Mouse (Mus musculus): ENCODE data around the gene Gm3633. TPM values are rescaled to one million over a fixed set of nuclear protein-coding genes. Genes with fewer than 3 reads are reported as not detected.

Gene Gm3633
- polyA plus RNA-seq (2012; rRNA removed), result not detected in 2 replicates

GRCm38 (mm10) chr14:42641817-42642216, at the start of gene Gm3633:
Gm3633 (minus strand) TSS chr14:42641917.

GRCm38 (mm10) chr14:42655638-42656037, 13.9 kb upstream of the Gm3633 start, which contains the start of gene Gm10378:
Gm10378 (plus strand) TSS chr14:42655938.

GRCm38 (mm10) chr14:42599782-42600181, 41.9 kb downstream of the Gm3633 start, which contains the start of gene Gm17124:
Gm17124 (minus strand) TSS chr14:42599882.

Other genes with a start within 250 kb of the Gm3633 start
- not detected in 2 replicates for gene Gm8005, start 202.2 kb downstream of the Gm3633 start, polyA plus RNA-seq (2012; rRNA removed)
- gene Gm8011, start 178.0 kb downstream of the Gm3633 start, polyA plus RNA-seq (2012; rRNA removed), result not detected in 2 replicates
- not detected in 2 replicates for gene Gm8020, start 139.6 kb downstream of the Gm3633 start, polyA plus RNA-seq (2012; rRNA removed)
- not detected in 2 replicates for gene Gm8024, start 117.6 kb downstream of the Gm3633 start, polyA plus RNA-seq (2012; rRNA removed)
- not detected in 2 replicates for gene Gm17124, start 42.0 kb downstream of the Gm3633 start, polyA plus RNA-seq (2012; rRNA removed)
- not detected in 2 replicates for gene Gm10378, start 14.0 kb upstream of the Gm3633 start, polyA plus RNA-seq (2012; rRNA removed)
- gene Gm3015, start 126.9 kb upstream of the Gm3633 start, polyA plus RNA-seq (2012; rRNA removed), result not detected in 2 replicates
- gene Gm10377, start 156.1 kb upstream of the Gm3633 start, polyA plus RNA-seq (2012; rRNA removed), result not detected in 2 replicates
- not detected in 2 replicates for gene Gm21977, start 211.6 kb upstream of the Gm3633 start, polyA plus RNA-seq (2012; rRNA removed)